Mouse (Mus musculus) liver, embryonic 13.5 days (tissue): Measurements from ENCODE around the gene Fam189a1. TPM values are rescaled to one million over a fixed set of nuclear protein-coding genes. Genes with fewer than 3 reads are reported as not detected.

Experiments used
- ATAC-seq: fragments of 200-750 bp; cut with Nextera tagmentation; 2 replicates; pipeline ENCODE4 v1.8.0; 2017; ENCODE audit warnings: low read depth, mild to moderate bottlenecking, moderate number of reproducible peaks, moderate library complexity
- DNase-seq: peaks from one replicate; pipeline ENCODE4 v3.0.0; 2022
- H3K27ac ChIP-seq: fragments of 300-500 bp; sonication (generic); 2 replicates; pipeline ENCODE4 v1.5.1; 2015; ENCODE audit warnings: moderate library complexity, mild to moderate bottlenecking, inconsistent platforms
- H3K27me3 ChIP-seq: fragments of 300-500 bp; sonication (generic); 2 replicates; pipeline ENCODE4 v1.6.1; 2015; ENCODE audit warnings: mild to moderate bottlenecking, inconsistent platforms
- H3K36me3 ChIP-seq: fragments of 300-500 bp; sonication (generic); 2 replicates; pipeline ENCODE4 v1.6.1; 2015; ENCODE audit warnings: mild to moderate bottlenecking, inconsistent platforms
- H3K4me1 ChIP-seq: fragments of 300-500 bp; sonication (generic); replicated peaks from 2 replicates; pipeline ENCODE4 v1.6.1; 2015; ENCODE audit warnings: inconsistent platforms
- H3K4me2 ChIP-seq: fragments of 300-500 bp; sonication (generic); 2 replicates; pipeline ENCODE4 v1.6.1; 2015; ENCODE audit warnings: inconsistent platforms, mild to moderate bottlenecking, moderate library complexity
- H3K4me3 ChIP-seq: fragments of 300-500 bp; sonication (generic); replicated peaks from 2 replicates; pipeline ENCODE4 v1.5.1; 2015; ENCODE audit warnings: mild to moderate bottlenecking, inconsistent platforms
- H3K9ac ChIP-seq: fragments of 300-500 bp; sonication (generic); 2 replicates; pipeline ENCODE4 v1.6.1; 2015; ENCODE audit warnings: mild to moderate bottlenecking, inconsistent platforms
- H3K9me3 ChIP-seq: fragments of 300-500 bp; sonication (generic); replicated peaks from 2 replicates; pipeline ENCODE4 v1.6.1; 2016; ENCODE audit warnings: inconsistent platforms
- WGBS: fragments of 180-500 bp; shearing (Covaris S2); methylation state at CpG from one replicate; pipeline ENCODE4 v1.1.7; 2015; ENCODE audit not compliant: insufficient replicate concordance; 5-methylcytosine and 5-hydroxymethylcytosine counted together
- polyA plus RNA-seq: library from polyadenylated mRNA; unstranded; fragments of >200 nt; fragmentation: Nextera tagmentation; extraction: Ambion mirVana; gene quantifications from 2 replicates; pipeline ENCODE4 v1.2.1, GENCODE M21; 2015

Gene Fam189a1
- polyA plus RNA-seq, 1 experiment from 2014 or later = not detected

DNA sequence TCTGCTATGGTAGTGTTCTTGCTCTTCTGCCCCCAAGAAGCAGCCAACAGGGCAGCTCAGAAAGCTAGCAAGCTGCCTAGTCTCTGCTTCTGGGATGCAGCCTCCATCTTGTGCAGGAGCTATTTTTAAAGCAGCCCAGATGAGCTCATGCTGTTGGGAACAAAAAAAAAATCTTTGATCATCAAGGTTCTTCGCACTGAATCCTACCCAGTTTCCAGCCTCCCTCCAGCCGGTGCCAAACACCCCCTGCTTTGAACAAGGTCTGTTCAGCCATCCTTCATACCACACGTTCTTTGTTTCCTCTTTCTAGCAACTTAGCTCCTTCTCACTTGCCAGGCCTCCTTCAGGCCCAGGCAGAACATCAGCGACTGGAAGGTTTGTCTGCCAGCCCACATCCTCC, 376.9 kb downstream of the Fam189a1 start:
- Histone ChIP-seq H3K27me3 (no peaks in the 10 kb centered on the region), H3K4me3 (no peak overlapping the region), H3K9me3 (no peaks in the 10 kb centered on the region), H3K4me2 (no peak overlapping the region), H3K9ac (no peak overlapping the region), H3K27ac (no peak overlapping the region), H3K4me1 (no peaks in the 10 kb centered on the region), H3K36me3 (no peaks in the 10 kb centered on the region)
- DNase-seq (no peak), ATAC-seq (no peak)
- WGBS = 42% methylated on average over 4 of the region's 4 CpGs

DNA sequence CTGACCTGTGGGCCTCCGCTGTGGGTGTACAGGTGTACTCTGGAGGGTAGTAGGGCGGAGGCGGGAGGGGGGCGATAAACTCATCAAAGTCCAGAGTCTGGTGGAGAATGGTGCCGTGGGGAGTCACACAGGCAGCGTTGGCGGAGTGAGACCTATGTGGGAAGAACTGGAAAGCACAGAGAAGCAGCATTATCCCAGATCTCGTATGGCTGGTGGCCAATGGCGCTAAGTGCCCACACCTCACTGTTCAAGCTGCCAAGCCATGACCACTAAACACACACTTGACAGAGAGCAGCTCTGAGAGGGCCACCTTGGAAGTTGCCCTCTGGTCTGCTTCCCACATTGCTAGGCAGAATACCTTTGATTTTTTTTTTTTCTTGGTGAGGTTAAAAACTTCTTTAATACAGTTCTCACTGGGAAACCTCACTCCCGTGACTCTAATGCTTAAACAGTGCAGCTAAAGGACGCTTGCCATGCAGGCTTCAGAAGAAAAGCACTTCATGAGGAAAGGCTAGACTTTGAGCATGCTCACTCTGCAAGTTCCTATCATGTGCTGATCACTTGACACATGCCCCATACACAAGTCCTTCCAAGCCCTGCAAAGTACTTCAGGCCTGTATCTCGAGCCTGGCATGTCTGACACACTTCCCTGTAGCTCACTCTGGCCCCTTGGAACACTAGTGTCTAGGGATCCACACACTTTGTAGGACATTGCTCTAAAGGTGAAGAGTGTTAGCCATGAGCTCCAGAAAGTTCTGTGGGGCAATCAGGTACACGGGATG, 379.5 kb downstream of the Fam189a1 start:
- no peaks in the 10 kb centered on the region for H3K9me3 ChIP-seq
- ATAC-seq (no peak), DNase-seq (no peak)
- H3K4me1 ChIP-seq = no peaks in the 10 kb centered on the region
- no peak overlapping the region for H3K4me3 ChIP-seq
- WGBS = 63% methylated on average over 13 of the region's 13 CpGs
- H3K4me2 ChIP-seq = no peak overlapping the region
- no peak overlapping the region for H3K9ac ChIP-seq
- no peaks in the 10 kb centered on the region for H3K36me3 ChIP-seq
- no peaks in the 10 kb centered on the region for H3K27me3 ChIP-seq
- H3K27ac ChIP-seq = no peak overlapping the region

DNA sequence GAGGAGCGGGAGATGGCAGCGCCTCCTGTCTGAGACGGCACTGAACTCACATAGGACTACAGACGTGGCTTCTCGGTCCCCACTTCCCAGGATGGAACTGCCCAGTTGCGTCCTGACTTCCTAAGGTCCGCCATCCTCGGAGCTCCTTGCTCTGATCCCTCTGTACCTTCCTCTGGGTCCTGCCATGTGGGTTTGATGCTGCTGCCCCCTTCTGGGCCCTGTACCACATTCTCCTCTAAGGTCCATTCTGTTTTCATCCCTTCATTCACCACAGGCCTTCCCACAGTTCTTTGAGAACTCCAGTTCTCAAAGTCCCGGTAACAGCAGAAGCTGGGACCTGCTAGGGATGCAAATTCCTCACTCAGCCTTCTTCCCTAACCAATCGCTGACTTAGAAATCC, 382.9 kb downstream of the Fam189a1 start:
- Histone ChIP-seq H3K4me3 (no peak overlapping the region), H3K9me3 (no peaks in the 10 kb centered on the region), H3K36me3 (no peaks in the 10 kb centered on the region), H3K27me3 (no peaks in the 10 kb centered on the region), H3K27ac (no peak overlapping the region), H3K9ac (no peak overlapping the region), H3K4me2 (no peak overlapping the region), H3K4me1 (no peaks in the 10 kb centered on the region)
- ATAC-seq (no peak), DNase-seq (no peak)
- WGBS = 39% methylated on average over 10 of the region's 10 CpGs

DNA sequence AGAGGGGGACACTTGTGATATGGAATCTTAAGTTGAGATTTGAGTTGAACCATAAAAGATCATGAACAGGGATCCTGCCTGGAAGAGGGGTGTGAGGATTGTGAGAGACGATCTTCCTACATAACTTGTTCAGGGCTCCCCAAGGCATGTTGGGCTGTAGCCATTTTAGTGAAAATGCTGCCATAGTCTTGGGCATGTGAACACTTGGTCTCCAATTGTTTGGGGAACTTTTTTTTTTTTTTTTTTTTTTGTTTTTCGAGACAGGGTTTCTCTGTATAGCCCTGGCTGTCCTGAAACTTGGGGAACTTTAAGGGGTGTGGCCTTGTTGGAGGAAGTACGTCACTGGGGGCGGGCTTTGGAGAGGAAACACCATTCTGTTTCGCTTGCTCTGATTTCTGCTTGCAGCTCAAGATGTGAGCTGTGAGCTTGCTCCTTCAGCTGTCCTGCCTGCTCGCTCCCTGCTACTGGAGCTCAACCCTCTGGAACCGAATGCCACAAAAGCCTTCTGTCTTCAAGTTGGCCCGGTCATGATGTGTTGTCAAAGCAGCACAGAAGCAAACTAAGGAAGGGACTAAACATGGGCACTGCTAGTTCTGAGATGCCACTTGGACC, 385.5 kb downstream of the Fam189a1 start:
- 61% methylated on average over 8 of the region's 8 CpGs for WGBS
- H3K9ac ChIP-seq = no peak overlapping the region
- no peak overlapping the region for H3K4me2 ChIP-seq
- no peak for ATAC-seq
- no peaks in the 10 kb centered on the region for H3K36me3 ChIP-seq
- no peak overlapping the region for H3K27ac ChIP-seq
- no peak for DNase-seq
- H3K4me1 ChIP-seq = no peaks in the 10 kb centered on the region
- no peak overlapping the region for H3K4me3 ChIP-seq
- H3K27me3 ChIP-seq = no peaks in the 10 kb centered on the region
- H3K9me3 ChIP-seq = no peaks in the 10 kb centered on the region

DNA sequence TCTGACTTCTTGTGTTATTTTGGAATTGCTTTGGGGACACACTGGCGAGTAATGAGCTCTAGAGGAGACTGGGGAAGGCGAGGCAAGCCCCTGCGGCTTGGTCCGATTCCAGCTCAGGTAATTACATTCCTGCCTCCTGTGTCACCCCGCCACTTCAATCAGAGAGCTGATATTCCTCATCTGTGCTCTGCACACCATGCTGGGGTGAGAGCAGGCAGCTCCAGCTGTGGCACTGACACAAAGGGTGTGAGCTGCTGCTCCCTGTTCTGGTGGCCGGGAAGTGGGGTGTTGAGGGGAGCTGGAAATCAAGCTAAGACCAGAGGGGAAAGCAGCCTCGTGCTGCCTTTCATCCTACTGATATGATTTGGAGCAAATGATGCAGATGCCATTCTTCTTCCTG, 386.6 kb downstream of the Fam189a1 start:
- ATAC-seq (no peak), DNase-seq (no peak)
- Histone ChIP-seq H3K27me3 (no peaks in the 10 kb centered on the region), H3K36me3 (no peaks in the 10 kb centered on the region), H3K9me3 (no peaks in the 10 kb centered on the region), H3K4me1 (no peaks in the 10 kb centered on the region), H3K9ac (no peak overlapping the region), H3K27ac (no peak overlapping the region), H3K4me2 (no peak overlapping the region), H3K4me3 (no peak overlapping the region)
- 47% methylated on average over 7 of the region's 7 CpGs for WGBS

DNA sequence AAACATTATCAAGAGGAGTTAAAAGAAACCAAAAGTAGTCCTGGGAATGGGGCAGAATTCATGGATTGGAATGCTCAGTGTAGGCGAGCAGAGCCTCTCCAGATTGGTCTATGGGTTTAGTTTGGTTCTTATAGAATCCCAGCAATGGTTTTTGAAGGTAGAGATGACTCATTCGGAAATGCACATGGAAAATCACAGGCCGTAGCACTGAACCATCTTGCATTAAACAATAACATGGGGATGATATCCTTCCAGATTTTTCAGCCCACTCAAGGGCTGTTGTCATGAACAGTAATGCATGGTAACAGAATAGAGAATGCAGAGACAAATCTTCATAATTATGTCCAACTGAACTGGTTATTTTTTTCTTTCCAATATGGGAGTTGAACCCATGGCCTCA, 390.8 kb downstream of the Fam189a1 start:
- Histone ChIP-seq H3K27me3 (no peaks in the 10 kb centered on the region), H3K27ac (no peak overlapping the region), H3K4me1 (no peaks in the 10 kb centered on the region), H3K9ac (no peak overlapping the region), H3K4me2 (no peak overlapping the region), H3K9me3 (no peaks in the 10 kb centered on the region), H3K36me3 (no peaks in the 10 kb centered on the region), H3K4me3 (no peak overlapping the region)
- 49% methylated on average over 3 of the region's 3 CpGs for WGBS
- DNase-seq (no peak), ATAC-seq (no peak)

DNA sequence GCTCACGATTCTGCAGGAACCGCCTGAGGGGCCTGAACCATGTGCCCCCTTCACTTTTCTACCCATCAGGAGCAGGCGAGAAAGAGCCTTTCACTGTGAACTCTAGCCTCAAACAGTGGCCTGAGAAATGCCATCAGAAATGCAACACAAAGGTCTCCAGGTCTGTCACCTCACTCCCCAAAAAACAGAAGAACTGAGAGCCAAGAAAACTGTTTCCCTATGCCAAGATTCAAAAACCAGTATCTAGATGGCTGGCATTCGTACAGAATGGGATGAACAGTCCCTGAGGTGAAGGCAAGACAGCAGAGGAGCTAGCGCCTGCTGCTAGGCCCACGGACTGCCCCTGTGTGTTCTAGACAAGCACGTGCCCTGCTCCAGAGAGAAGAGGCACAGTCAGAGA, 401.2 kb downstream of the Fam189a1 start:
- 61% methylated on average over 7 of the region's 7 CpGs for WGBS
- no peak overlapping the region for H3K4me2 ChIP-seq

DNA sequence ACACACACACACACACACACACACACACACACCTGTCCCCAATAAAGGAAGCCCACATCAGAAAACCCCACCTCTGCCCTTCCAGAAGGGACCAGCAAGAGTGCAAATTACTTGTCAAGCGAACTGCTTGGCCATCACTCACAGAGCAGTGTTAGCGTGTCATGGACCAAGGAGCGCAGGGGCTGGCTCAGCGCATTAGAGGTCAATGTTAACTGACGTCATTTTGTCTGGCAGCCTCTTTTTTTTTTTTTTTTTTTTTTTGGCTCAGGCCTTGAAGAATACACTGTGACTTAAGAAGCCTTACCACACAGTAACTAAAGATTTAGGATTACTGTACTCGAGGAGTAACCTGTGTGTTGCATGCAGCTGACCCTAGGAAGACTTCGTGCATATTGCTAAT, 402.2 kb downstream of the Fam189a1 start:
- Histone ChIP-seq H3K9me3 (no peaks in the 10 kb centered on the region), H3K27me3 (no peaks in the 10 kb centered on the region), H3K36me3 (no peaks in the 10 kb centered on the region), H3K4me3 (no peak overlapping the region), H3K27ac (no peak overlapping the region), H3K4me2 (no peak overlapping the region), H3K4me1 (0 out of 2 replicates have a peak, but pooled peaks cover 2% of the 10 kb centered on the region), H3K9ac (no peak overlapping the region)
- ATAC-seq (no peak), DNase-seq (no peak)
- 57% methylated on average over 7 of the region's 7 CpGs for WGBS

More for the DNA sequence above, 401.2 kb downstream of the Fam189a1 start:
- H3K9ac ChIP-seq = no peak overlapping the region
- H3K36me3 ChIP-seq = no peaks in the 10 kb centered on the region
- no peak for DNase-seq
- no peak overlapping the region for H3K4me3 ChIP-seq
- no peaks in the 10 kb centered on the region for H3K27me3 ChIP-seq
- no peaks in the 10 kb centered on the region for H3K9me3 ChIP-seq
- 0 out of 2 replicates have a peak, but pooled peaks cover 2% of the 10 kb centered on the region for H3K4me1 ChIP-seq
- H3K27ac ChIP-seq = no peak overlapping the region
- ATAC-seq = no peak

DNA sequence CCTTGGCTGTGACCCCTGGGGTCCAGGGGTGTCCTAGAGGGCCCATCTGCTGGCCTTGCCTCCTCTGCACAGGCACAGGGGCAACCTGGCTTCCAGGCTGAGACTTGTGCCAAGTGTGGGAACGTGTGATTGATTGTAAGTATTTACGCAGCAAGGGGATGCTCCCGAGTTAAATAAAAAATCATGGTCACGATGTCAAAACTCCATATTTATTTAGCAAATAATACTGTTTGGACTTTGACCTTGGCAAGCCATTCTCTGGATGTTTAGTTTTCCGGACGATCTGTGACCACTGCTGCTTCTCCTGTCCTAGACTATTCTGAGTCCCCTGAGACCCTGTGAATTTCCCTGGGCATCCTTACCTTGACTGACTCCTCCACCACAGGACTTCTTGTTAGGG, 402.7 kb downstream of the Fam189a1 start:
- no peak for DNase-seq

DNA sequence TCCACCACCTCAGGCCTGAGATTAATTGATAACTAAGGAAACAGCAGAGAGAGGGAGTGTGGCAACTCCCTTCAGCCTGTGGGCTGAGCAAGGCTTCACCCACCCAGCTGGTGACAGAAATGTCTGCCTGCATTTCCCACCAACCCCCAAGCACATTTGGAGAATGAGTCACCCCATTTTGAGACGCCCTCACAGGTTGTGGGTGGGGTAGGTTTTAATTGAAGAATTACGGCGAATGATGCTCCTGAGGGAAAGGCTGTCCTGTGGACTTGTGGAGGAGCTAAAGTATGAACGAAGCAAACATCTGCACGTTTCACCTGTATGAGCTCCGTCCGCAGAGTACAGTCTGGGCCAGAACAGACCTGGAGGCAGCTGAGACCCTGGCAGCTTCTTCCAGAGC, 404.2 kb downstream of the Fam189a1 start:
- Histone ChIP-seq H3K9ac (no peak overlapping the region), H3K9me3 (no peaks in the 10 kb centered on the region), H3K4me2 (no peak overlapping the region), H3K4me1 (0 out of 2 replicates have a peak, but pooled peaks cover 2% of the 10 kb centered on the region), H3K36me3 (no peaks in the 10 kb centered on the region), H3K27ac (no peak overlapping the region), H3K4me3 (no peak overlapping the region), H3K27me3 (no peaks in the 10 kb centered on the region)
- no peak for DNase-seq
- WGBS = 76% methylated on average over 7 of the region's 7 CpGs
- ATAC-seq = no peak

More for the DNA sequence above, 402.7 kb downstream of the Fam189a1 start:
- 62% methylated on average over 6 of the region's 6 CpGs for WGBS
- no peak overlapping the region for H3K9ac ChIP-seq
- H3K4me3 ChIP-seq = no peak overlapping the region
- no peaks in the 10 kb centered on the region for H3K9me3 ChIP-seq
- no peak for ATAC-seq
- no peak overlapping the region for H3K27ac ChIP-seq
- no peak overlapping the region for H3K4me2 ChIP-seq
- H3K27me3 ChIP-seq = no peaks in the 10 kb centered on the region
- H3K36me3 ChIP-seq = no peaks in the 10 kb centered on the region
- H3K4me1 ChIP-seq = 0 out of 2 replicates have a peak, but pooled peaks cover 2% of the 10 kb centered on the region

DNA sequence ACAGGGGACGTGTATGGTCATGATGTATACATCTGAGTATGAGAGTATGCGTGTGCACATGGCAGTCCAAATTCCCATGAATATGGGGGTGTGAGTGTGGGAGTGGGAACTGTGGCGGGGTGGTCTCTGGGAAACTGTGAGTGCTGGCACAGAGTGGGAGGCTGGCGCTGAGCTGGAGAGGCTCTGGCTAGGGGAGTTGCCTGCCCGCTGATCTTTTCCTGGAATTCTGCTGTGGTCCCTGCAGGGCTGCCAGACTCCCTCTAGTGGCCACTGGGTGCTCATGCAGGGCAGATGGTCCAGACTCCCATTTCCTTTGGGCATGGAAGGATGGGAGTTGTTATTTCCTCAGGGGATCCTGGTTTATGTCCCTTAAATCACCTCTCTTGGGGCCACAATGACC, 404.9 kb downstream of the Fam189a1 start:
- Histone ChIP-seq H3K27ac (no peak overlapping the region), H3K4me2 (no peak overlapping the region), H3K4me3 (no peak overlapping the region), H3K36me3 (no peaks in the 10 kb centered on the region), H3K9me3 (no peaks in the 10 kb centered on the region), H3K4me1 (0 out of 2 replicates have a peak, but pooled peaks cover 2% of the 10 kb centered on the region), H3K9ac (no peak overlapping the region), H3K27me3 (no peaks in the 10 kb centered on the region)
- WGBS = 29% methylated on average over 5 of the region's 5 CpGs
- ATAC-seq (no peak), DNase-seq (no peak)

DNA sequence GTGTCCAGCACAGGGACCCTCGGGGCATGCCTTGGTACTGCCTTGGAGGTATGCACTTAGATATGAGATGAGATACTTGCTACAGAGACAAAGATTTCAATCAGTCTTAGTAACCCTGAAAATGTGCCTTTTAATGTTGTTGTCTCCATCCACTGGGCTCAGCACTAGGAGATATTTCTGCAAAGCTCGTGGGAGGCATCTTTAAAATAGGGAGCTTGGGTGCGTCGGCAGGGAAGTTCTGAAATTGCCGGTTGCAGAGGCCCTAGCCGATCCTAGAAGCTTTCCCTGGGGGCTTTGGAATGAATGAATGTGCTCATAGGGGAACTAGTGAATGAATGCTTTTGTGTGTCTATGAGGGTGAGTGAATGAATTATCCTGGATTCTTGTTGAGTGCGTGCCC, 412.8 kb downstream of the Fam189a1 start:
- DNase-seq = no peak
- Histone ChIP-seq H3K27ac (no peak overlapping the region), H3K9me3 (no peaks in the 10 kb centered on the region), H3K4me3 (no peak overlapping the region), H3K27me3 (no peaks in the 10 kb centered on the region), H3K9ac (no peak overlapping the region), H3K36me3 (no peaks in the 10 kb centered on the region), H3K4me2 (no peak overlapping the region), H3K4me1 (no peaks in the 10 kb centered on the region)
- 65% methylated on average over 7 of the region's 7 CpGs for WGBS
- ATAC-seq = no peak
